Mouse (Mus musculus): ENCODE data around the gene 4921504E06Rik.

DNA sequence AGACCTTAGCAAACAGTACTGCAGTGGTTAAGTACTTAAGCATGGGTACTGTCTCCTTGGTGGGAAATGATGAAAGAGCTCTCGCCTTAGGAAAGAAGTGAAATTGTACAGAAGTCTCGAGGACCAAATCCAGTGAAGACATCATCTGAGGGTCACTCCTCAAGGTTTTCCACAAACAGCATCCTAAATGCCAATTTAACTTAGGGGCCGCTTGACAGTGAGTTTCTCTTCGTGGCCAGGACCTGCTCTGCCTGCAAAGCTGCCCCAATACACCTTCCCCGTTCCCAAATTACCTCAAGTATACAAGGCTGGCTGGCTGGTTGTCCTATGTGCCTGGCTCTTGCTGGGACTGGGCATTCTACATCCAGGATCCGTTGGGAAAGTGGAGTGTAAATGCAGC lies 137.6 kb downstream of the 4921504E06Rik start:
- TF ChIP-seq CTCF (IDR thresholded peaks at IDR 0.05; ENCODE audit: control insufficient read depth, insufficient read depth, low read length) (no peak), POLR2A (IDR thresholded peaks at IDR 0.05; ENCODE audit: borderline replicate concordance, control insufficient read depth, low read depth, low read length) (no peak)
